Mouse (Mus musculus) cerebellum, adult 18-20 months (tissue): ENCODE results near the gene Calcoco2.
"Not testable (repeated sequence)": the region's sequence is repeated elsewhere in the genome, so short reads cannot be mapped to it uniquely, and the experiment has no call there.

Source experiments
- DNase-seq, 2 experiments: peaks; one replicate each; pipeline ENCODE4 v3.0.0; 2021

Calcoco2 gene

DNA sequence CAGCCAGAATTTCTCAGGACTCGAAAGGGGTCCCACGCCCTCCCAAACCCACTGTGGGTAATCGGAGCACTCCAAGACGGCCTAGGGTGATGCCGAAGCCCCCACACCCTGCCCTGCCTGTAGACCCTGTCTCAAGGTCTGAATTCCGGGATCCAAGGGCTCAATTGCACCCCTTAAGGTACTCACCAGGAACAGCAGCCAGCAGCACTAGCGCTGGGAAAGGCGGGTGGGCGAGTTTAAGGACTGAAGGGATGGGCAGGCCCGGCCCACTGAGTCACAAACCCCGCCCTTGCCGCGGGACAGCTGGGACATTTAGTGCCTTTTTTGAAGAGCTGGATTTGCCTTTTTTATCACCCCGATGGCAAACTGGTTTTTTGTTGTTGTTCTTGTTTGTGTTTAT lies at the start of gene Calcoco2:
Gene Calcoco2, minus strand, starts transcription at position 214 of the 400 bp plus-strand sequence.
- DNase-seq: no peak

DNA sequence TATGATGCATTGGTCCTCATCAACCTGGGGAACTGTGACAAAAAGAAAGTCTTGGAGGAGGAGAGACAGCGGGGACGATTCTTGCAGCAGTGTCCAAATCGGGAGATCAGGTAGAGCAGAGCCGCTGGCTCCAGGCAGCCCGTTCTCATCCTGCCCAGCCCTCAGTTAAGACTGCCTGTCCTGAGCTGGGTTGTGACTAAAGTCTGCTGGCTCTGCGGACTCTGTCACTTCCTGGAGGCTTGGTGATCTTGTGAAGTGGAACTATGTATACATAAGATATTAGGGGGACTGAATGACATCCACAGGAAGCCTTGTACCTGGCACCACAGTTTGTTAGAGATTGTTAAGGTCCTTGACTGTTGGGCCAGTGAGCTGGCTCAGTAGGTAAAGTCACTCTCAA lies 35.7 kb upstream of the Calcoco2 start:
- DNase-seq: no peak

DNA sequence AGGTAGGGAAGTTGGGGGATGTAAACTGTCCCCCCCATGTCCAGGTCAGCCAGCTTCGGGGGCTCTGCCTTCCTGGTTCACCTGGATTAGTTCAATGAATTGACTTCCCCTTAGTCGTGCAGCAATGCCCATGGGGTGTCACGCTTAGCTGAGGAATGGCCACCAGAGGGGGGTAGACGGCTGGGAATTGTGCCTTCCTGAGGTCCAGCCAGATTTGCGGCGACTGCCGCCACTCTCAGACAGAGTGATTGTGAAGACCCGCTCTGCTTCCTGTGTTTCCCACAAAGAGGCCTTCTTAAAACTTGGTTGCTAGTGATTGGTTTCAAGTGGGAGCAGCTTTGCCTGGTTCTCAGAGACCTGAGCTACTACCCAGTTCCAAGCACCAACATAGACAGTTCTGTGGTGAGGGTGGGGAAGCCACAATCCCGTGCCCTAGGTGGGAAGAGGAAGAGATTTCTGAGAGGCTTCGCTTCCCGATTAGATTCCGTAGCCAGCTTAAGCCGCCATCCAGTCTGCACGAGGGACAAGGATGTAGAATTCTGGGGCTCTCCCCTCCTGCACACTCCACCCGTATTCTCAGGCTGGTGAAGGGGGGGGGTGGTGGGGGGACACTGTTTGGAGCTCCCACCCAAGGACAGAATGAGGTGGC lies 34.0 kb upstream of the Calcoco2 start:
- DNase-seq: peak; percentile 21 to 24

DNA sequence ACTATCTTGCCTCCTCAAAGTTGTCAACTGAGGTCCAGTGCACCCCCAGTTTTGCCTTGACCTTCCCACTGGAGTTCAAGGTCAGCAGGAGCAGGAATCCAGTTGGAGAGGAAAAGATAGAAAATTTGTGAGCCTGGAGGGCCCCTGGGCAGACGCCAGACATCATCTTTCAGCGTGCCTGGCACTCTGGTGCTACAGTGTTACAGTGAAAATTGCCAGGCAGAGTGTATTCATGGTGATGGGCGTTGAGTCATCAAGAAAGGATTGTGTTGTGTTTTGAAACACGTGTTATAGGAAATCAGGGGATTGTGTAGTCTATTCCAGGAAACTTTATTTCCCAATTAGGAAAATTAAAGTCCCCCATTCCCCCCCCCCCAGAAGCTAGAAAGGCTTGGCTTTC lies 32.0 kb upstream of the Calcoco2 start:
- DNase-seq: no peak

DNA sequence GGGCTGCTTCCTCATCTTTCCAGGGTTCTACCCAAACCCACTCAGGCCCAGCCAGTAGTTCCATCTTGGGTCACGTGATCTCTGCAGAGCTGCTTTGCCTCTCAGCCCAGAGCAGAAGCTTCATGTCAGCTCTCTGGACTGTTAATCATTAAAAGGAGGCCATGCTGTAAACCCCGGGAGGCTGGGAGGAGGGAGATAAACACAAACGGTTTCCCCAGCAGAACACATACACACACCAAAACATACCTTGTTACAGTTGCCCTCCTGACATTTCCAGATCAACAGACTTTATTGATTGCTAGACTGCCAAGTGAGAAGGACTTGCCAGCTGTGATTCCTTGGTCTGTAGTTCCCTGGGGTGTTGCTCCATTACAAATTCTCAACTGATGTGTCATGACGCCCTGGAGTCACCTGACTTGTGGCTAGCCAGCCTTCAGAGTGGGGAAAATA lies 29.0 kb upstream of the Calcoco2 start:
- DNase-seq: no peak

DNA sequence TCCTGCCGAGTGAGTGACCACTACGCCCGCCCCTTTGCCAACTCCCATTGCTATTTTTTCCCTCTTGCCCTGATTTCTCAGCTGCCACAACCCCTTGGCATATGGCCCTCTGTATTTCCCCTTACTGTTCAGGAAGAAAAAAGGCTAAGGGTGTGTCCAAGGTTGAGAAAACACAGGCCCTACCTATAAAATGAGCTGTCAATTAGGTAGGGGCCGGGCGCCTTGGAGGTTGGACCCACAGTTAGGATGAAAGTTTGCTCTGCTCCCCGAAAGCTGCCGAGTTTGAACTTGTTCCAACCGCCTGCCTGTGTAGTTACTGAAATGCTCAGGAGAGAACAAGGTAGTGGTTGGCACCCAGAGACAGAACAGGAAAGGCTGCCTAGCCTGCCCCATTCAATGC lies 24.1 kb upstream of the Calcoco2 start:
- DNase-seq: no peak

DNA sequence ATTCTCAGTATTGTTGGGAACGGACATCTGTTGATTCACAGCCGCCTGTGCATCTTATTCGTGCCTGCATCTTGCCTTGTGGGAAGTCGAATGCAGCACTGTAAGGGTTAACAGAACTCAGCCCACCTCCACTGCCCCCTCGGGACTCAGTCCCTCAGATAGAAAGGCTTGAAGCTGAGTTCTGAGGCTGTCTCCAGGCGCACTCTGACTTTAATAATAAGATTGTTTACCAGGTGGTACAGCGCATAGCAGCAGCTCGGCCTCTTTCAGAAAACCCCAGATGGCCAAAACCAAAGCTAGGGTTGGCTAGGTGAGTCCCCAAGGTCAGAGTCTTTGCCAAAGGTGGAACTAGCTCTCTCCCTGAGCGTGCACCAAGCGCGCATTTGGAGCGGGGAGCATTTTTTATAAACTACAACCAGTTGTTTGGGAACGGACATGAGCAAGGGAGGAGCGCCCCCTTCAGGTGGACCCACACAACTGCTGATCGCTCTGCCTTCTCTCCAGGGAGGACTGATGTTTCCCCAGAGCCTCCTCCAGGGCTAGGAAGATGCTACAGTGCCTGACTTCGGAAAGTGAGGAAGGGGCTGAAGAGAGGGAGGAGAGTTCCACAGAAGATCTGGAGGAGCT lies 21.6 kb upstream of the Calcoco2 start, which contains the start of gene Ttll6:
Gene Ttll6, plus strand, starts transcription at position 548 of the 627 bp plus-strand sequence.
- peak; percentile 26 to 55 for DNase-seq

DNA sequence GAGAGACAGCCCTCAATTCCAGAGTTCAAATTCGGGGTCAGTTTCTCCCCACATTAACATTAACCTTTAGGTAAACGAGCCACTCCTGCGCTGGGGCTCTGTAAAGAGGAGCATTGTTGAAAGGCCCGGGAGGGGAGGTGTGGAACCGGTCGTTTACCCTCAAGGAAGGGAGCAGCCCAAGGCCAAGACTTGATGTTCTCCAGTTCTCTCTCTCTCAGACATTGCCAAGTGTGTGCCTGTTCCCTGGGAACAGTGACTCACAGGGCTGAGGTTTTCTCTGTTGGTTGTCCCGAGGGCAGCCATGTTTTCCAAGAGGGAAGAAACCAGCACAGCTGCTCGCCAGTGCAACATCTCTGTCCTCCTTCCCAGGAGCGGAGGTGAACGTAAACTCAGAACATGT lies 18.8 kb upstream of the Calcoco2 start:
- no peak for DNase-seq

DNA sequence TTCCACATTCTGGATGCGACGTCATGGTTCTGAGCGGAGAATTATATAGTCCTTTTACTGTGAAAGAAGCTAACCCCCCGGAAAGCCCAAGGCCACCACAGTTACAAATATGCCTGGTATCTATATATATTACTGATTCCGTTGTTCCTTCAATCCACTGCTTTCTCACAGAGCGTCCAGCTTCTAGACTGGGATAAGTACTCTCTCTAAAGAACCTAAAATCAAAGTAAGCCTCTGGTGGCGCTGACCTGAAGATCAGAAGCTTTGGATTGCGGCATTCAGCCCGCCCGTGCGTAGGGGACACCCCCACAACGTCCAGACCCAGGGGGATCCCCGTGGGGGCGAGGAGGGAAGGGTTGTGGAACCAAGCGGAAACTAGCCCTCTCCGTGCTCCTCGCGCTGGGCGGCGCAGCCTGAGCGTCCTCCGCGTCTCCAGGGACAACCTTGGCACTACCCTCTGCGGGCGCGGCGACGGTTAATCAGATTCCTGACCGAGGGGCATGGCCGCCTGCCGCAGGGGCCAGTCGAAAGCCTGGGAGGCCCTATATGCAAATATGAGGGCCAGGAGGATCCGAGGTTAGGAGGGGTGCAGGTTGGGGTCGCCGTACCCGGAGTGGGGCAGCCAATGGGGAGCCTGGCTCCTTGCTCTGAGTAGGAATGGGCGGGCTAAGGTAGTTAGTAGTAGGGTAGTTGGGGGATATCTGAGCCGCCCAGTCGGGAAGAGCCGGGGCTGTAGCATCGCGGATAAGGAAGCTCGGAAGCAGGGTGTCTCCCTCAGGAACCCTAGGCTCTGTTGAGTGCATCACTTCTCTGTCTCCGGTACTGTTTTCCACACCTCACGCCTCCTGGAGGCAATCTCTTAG lies 12.5 kb upstream of the Calcoco2 start:
- DNase-seq: no peak

DNA sequence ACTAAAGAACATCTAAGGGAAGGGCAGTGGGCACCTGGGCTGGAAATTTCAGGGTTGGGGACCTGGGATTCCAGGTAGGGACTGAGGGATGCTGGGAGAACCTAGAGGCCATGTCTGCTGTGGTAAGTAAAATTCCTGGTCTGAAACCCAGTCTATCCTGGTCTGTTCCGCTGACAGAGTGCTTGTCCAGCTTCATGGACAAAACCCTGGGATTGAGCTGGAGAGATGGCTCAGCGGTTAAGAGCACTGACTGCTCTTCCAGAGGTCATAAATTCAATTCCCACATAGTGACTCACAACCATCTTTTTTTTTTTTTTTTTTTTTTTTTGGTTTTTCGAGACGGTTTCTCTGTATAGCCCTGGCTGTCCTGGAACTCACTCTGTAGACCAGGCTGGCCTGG lies 11.0 kb upstream of the Calcoco2 start:
- not testable (repeated sequence) for DNase-seq

DNA sequence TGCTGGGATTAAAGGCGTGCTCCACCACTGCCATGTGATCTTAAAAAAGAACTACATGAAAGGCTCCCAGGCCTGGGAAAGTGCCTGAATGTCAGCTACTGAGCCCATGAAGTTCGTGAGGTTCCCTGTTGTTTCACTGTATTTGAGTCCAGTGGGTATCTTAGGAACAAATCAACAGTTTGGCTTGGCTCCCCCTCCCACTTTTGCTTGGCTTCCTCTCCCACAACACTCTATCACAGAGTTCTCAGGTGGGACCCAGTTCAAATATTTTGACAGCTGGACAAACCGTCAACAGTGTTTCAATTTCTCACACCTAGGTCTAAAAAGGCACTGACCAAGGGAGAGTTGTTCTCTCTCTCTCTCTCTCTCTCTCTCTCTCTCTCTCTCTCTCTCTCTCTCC lies 7.6 kb upstream of the Calcoco2 start:
- DNase-seq: no peak

DNA sequence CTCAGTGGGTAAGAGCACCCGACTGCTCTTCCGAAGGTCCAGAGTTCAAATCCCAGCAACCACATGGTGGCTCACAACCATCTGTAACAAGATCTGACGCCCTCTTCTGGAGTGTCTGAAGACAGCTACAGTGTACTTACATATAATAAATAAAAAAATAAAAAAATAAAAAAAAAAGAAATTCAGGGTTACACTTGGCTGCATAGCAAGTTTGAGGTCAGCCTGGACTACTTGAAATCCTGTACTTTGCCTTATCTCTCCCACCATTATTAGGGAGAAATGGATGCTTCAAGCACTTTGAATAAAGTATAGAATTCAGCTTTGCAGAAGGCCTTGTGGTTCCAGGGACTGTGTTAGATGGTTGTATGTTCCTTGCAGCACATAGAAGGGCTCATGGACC lies 5.2 kb upstream of the Calcoco2 start:
- DNase-seq: not testable (repeated sequence)

DNA sequence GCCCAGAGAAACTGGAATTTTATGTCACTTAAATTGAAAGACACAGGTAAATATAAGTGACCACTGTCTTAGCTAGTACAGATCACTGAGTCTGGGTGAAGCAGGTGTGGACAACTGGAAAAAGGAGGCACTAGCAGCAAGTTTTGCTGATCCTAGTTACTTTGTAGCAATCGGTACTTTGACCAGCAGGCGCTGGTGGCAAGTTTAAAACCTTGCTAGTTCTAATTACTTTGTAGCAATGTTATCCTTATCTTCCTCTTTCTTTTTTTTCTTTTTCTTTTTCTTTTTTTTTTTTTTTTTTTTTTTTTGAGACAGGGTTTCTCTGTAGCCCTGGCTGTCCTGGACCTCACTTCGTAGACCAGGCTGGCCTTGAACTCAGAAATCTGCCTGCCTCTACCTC lies 4.4 kb upstream of the Calcoco2 start:
- no peak for DNase-seq

DNA sequence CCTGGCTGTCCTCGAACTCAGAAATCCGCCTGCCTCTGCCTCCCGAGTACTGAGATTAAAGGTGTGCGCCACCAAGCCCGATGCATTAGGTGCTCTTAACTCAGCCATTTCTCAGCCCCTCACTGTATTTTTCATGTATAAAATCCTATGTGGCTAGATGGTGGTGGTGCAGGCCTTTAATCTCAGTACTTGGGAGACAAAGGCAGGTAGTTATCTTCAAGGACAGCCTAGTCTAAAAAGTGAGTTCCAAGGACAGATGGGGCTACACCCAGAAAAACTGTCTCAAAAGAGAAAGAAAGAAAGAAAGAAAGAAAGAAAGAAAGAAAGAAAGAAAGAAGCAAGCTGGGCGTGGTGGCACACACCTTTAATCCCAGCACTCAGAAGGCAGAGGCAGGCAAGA lies 3.7 kb upstream of the Calcoco2 start:
- no peak for DNase-seq

DNA sequence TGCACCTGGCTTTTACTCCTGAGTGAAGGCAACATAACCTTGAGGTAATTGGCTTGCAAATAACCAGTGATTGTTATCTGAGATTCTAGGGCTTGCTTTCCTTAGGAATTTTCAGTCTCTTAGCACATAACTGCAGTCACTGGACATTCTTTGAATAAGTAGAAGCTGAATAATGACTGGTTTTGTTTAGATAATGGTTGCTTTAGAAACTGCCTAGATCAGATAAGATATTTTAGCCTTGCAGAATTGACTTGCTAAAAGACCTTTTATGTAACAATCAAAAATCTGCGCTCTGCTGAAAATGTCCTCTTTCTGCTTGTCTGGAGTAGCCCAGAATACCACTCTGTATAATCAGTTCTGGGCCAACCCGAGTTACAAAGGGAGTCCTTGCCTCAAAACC lies 2.3 kb upstream of the Calcoco2 start:
- no peak for DNase-seq

DNA sequence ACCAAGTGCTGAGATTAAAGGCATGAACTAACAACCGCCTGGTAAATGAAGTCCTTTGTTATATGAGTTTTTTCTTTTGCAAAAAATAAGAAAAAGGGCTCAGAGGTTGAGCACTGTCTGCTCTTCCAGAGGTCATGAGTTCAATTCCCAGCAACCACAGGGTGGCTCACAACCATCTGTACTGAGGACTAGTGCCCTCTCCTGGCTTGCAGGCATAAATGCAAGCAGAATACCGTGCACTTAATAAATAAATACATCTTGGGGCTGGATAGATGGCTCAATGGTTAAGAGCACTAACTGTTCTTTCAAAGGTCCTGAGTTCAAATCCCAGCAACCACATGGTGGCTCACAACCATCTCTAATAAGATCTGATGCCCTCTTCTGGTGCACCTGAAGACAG lies 814 bp downstream of the Calcoco2 start:
- not testable (repeated sequence) for DNase-seq

DNA sequence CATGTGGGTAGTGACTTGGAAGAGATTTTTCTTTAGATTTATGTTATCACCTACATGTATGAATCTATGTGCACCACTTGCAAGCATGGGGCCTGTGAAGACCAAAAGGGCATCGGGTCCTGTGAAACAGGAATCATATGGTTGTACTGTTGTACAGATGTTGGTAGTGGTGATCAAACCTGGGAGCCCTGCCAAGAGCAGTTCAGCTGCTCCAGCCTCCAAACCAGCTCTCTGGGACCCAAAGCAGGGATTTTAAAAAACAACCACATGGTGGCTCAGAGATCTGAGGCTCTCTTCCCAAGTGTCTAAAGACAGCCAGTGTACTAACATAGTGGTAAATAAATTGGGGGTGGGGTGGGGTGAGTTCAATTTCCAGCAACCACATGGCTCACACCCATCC lies 3.4 kb downstream of the Calcoco2 start:
- DNase-seq: no peak

DNA sequence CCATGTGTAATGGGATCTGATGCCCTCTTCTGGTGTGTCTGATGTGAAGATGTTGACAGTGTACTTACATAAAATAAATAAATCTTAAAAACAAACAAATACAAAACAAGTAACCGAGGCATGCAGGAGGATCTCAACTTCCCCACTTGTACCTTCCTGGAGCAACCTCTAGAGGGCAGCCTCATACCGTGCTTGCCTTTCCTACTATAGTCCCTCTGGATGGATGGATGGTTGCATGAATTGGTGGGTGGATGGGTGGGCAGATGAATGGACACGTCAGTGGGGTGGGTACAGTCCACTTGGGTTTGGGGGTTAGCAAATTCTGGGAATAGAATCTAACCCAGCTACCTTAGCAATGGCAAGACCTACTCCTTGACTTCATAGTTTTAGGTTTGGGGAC lies 18.4 kb downstream of the Calcoco2 start:
- peak; percentile 27 to 38 for DNase-seq

DNA sequence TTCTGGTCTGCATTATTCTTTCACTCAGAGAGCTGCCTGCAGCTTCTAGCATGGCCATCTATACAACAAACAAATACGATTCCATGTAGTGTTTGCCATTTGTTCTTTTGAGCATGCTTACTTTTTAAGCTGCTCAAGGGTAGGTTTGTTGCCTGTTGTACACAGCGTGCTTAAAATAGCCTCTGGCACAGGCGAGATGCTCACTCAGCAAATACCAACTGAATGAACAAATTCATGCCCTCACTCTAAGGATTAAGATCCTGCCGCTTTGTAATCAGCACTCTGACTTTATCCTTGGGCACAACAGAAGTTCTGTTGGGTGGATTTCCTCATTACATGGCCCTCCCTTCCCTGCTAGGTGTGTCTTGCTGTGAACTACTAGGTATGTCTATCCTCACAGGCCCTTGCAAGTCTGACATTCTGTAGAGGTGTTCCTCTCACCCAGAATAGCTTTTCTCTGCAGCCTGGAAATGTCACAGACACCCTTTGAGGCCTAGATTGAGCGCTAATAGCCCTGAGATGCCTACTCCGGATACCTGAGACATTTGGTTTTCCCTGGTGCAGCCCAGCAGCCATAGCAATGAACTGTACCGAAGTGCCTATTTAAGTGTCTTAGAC lies 19.0 kb downstream of the Calcoco2 start:
- DNase-seq: no peak

DNA sequence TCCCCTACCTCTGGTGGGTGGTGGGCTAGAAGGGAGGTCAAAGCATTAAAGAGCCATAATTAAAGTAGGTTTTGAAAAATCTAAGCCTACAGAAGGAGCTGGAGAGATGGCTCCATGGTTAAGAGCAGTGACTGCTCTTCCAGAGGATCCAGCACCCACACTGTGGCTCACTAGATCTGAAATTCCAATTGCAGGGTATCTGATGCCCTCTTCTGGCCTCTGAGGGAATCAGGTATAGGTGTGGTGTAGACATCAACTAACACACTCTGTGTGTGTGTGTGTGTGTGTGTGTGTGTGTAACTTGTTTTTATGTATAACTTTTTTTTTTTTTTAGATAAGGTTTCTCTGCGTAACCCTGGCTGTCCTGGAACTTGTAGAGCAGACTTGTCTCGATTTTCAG lies 20.7 kb downstream of the Calcoco2 start:
- DNase-seq: no peak

DNA sequence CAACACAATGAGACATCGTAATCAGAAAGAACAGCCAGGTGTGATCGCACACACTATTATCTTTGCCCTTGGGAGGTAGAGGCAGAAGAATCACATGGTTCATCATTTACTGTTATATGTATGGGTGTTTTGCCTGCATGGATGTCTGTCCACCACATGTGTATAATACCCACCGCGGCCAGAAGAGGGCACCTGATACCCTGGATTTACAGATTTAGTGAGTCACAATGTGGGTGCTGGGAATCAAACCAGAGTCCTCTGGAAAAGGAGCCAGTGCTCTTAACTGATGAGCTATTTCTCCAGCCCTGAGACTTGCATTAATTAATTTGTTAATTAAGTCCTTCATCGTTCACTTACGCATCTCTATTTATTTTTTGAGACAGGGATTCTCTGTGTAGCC lies 23.8 kb downstream of the Calcoco2 start:
- DNase-seq: no peak

DNA sequence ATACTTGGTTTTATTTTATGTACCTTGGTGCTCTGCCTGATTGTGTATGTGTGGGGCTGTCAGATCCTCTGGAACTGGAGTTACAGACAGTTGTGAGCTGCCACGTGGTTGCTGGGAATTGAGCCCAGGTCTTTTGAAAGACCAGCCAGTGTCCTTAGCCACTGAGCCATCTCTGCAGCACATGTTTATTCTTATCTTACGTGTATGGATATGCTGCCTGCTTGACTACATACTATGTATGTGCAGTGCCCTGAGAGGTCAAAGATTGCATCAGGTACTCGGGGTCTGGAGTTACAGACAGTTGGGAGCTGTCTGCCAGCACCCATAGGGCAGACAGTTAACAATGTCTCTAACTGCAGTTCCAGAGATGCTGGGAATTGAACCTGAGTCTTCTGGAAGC lies 29.1 kb downstream of the Calcoco2 start:
- DNase-seq: no peak

DNA sequence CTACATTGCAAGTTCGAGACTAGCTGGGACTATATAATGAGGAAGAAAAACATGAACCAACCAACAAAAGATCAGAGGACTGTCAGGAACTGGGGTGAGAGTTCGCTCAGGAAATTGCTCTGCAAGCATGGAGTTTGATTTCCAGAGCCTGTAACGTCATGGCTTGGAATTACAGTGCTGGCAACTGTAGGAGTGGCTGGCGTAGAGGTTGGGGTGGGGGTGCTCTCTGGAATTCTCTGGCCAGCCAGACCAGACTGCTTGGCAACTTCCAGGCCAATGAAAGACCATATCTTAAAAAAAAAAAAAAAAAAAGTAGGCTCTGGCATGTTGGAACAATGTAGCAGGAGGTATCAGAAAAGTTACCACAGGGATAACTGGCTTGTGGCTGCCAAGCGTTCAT lies 31.0 kb downstream of the Calcoco2 start:
- DNase-seq: no peak
